Mouse (Mus musculus) intestine, embryonic 16.5 days (tissue): ENCODE data around the gene Prdm13. TPM values are rescaled to one million over a fixed set of nuclear protein-coding genes. Genes with fewer than 3 reads are reported as not detected.
A peak's percentile ranks its signal among the peaks of the same experiment; 100 is the strongest.

ENCODE experiments used
- ATAC-seq: fragments of 200-750 bp; cut with Nextera tagmentation; 2 replicates; pipeline ENCODE4 v1.8.0; 2017; ENCODE audit warnings: moderate TSS enrichment, moderate library complexity
- H3K27ac ChIP-seq: fragments of 300-500 bp; sonication (generic); 2 replicates; pipeline ENCODE4 v1.5.1; 2014; ENCODE audit warnings: mild to moderate bottlenecking, low read length
- H3K27me3 ChIP-seq: fragments of 300-500 bp; sonication (generic); replicated peaks from 2 replicates; pipeline ENCODE4 v1.6.1; 2014; ENCODE audit warnings: low read length, control low read depth, mixed read lengths; ENCODE audit not compliant: control insufficient read depth, insufficient read depth
- H3K36me3 ChIP-seq: fragments of 300-500 bp; sonication (generic); 2 replicates; pipeline ENCODE4 v1.6.1; 2014; ENCODE audit warnings: low read length, control low read depth; ENCODE audit not compliant: control insufficient read depth, insufficient read depth
- H3K4me1 ChIP-seq: fragments of 300-500 bp; sonication (generic); 2 replicates; pipeline ENCODE4 v1.6.1; 2014; ENCODE audit warnings: low read length, control low read depth, mixed read lengths; ENCODE audit not compliant: control insufficient read depth, insufficient read depth
- H3K4me2 ChIP-seq: fragments of 300-500 bp; sonication (generic); 2 replicates; pipeline ENCODE4 v1.6.1; 2014; ENCODE audit warnings: low read depth, low read length, control low read depth
- H3K4me3 ChIP-seq: fragments of 300-500 bp; sonication (generic); 2 replicates; pipeline ENCODE4 v1.5.1; 2014; ENCODE audit warnings: mild to moderate bottlenecking, low read length
- H3K9ac ChIP-seq: fragments of 300-500 bp; sonication (generic); 2 replicates; pipeline ENCODE4 v1.6.1; 2014; ENCODE audit warnings: low read depth, low read length
- H3K9me3 ChIP-seq: fragments of 300-500 bp; sonication (generic); 2 replicates; pipeline ENCODE4 v1.6.1; 2016; ENCODE audit warnings: low read length, control low read depth; ENCODE audit not compliant: control insufficient read depth
- WGBS: fragments of 180-500 bp; shearing (Covaris S2); extraction: QIAGEN DNeasy Blood & Tissue Kit; methylation state at CpG from one replicate; pipeline ENCODE4 v1.1.7; 2014; 5-methylcytosine and 5-hydroxymethylcytosine counted together
- polyA plus RNA-seq: library from polyadenylated mRNA; unstranded; fragments of >200 nt; fragmentation: Nextera tagmentation; extraction: Ambion mirVana; gene quantifications from 2 replicates; pipeline ENCODE4 v1.2.1, GENCODE M21; 2015

Prdm13 gene
- polyA plus RNA-seq, 1 experiment from 2014 or later = not detected

DNA sequence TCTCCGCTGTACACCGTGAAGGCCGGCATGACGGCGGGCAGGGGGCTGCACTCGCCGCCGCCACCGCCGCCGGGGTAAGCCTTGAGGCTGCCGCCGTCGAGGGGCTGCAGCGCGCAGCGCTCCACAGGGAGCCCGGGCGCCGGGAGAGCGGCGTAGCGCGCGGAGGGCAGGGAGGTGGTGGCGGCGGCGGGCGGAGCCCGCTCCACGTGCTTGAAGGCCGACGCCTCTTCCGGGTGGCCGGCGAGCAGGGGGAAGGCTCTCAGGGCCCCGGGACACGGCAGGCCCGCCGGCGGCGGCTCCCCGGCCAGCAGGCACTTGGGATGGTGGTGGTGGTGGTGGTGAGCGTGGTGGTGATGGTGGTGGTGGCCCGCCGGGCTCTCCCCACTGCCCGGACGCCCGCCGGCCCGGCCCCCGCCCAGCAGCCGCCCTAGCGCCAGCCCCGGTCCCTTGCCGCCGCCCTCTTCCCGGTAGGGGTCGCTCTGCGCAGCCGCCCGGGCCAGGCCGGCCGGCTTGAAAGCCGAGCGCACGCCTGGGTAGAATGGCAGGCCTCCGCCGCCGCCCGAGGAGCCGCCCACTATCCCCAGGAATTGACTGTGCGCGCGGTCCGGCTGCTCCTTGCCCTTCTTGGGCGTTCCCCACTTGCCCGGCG is 6.7 kb downstream of the Prdm13 start:
- Histone ChIP-seq H3K36me3 (no peaks in the 10 kb centered on the region), H3K4me3 (peak overlapping the region; percentile 49), H3K9ac (peak overlapping the region; percentile 29), H3K4me2 (peak overlapping the region; percentile 81), H3K27me3 (peaks cover 73% of the 10 kb centered on the region), H3K4me1 (peaks cover 17% of the 10 kb centered on the region), H3K9me3 (no peaks in the 10 kb centered on the region), H3K27ac (no peak overlapping the region)
- WGBS = under 1% methylated on average over 51 of the region's 79 CpGs
- ATAC-seq = peak; percentile 91

- no peaks in the 10 kb centered on the region for H3K9me3 ChIP-seq
- peaks cover 69% of the 10 kb centered on the region for H3K27me3 ChIP-seq
- no peak for ATAC-seq
- H3K27ac ChIP-seq = no peak overlapping the region
- WGBS = 1% methylated on average over 83 of the region's 84 CpGs
- peak overlapping the region; percentile 81 for H3K4me2 ChIP-seq
- H3K4me3 ChIP-seq = peak overlapping the region; percentile 49
- H3K36me3 ChIP-seq = no peaks in the 10 kb centered on the region
- H3K9ac ChIP-seq = peak overlapping the region; percentile 29; the same call in 1 of the 2 replicates
- H3K4me1 ChIP-seq = peaks cover 17% of the 10 kb centered on the region
These were observed 7.4 kb downstream of the Prdm13 start for GRCm38 (mm10) chr4:21678101-21678974.

GRCm38 (mm10) chr4:21674691-21675090 is 11.1 kb downstream of the Prdm13 start:
- no peak for ATAC-seq
- H3K4me2 ChIP-seq = no peak overlapping the region

DNA sequence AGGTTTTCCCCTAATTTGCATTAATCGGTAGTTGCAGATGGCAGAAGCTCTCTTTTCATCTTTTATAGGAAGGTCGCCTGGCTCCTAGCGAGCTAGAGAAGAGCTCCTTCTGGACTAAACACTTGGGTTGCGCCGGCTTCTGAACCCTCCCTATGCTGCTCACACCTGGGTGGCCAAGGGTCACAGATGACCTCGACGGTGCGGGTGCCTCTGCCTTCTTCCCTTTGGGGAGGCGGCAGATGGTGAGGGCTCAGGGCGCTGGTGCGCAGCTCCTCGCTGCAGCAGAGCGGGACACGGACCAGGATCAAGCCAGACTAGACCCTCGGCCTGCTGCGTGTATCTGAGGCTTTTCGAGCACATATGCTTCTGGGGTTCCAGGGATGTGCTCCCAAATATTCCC is 11.7 kb downstream of the Prdm13 start:
- 2% methylated on average over 17 of the region's 17 CpGs for WGBS
- Histone ChIP-seq H3K4me1 (peaks cover 10% of the 10 kb centered on the region), H3K27ac (no peak overlapping the region), H3K4me2 (no peak overlapping the region), H3K4me3 (no peak overlapping the region), H3K27me3 (peaks cover 41% of the 10 kb centered on the region), H3K9ac (no peak overlapping the region), H3K9me3 (no peaks in the 10 kb centered on the region), H3K36me3 (no peaks in the 10 kb centered on the region)
- ATAC-seq = no peak

More at GRCm38 (mm10) chr4:21674691-21675090, 11.1 kb downstream of the Prdm13 start:
- 5% methylated on average over 8 of the region's 8 CpGs for WGBS
- Histone ChIP-seq H3K9me3 (no peaks in the 10 kb centered on the region), H3K27ac (no peak overlapping the region), H3K9ac (no peak overlapping the region), H3K4me1 (peaks cover 17% of the 10 kb centered on the region), H3K4me3 (no peak overlapping the region), H3K27me3 (peaks cover 47% of the 10 kb centered on the region), H3K36me3 (no peaks in the 10 kb centered on the region)

DNA sequence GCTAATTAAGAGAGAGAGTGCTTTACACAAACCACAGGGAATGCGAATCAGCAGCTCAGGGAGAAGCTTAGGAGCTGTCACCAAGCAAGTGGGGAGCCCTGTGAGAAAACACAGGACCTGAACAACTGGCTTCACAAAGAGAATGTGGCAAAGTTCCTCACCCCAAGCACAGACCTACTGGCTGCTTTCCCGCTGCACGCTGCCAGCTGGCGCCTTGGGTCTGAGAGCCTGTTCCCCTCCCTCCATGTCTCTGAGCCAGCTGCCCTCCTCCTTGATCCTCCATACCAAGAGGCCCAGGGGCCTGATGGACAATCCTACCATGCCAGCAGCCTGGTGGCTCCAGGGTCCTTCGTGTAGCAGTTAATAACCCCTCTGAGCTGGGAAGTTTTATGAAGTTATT is 19.8 kb downstream of the Prdm13 start:
- no peak overlapping the region for H3K27ac ChIP-seq
- no peak for ATAC-seq
- no peaks in the 10 kb centered on the region for H3K9me3 ChIP-seq
- H3K4me3 ChIP-seq = no peak overlapping the region
- H3K27me3 ChIP-seq = no peaks in the 10 kb centered on the region
- H3K9ac ChIP-seq = no peak overlapping the region
- no peak overlapping the region for H3K4me2 ChIP-seq
- no peaks in the 10 kb centered on the region for H3K36me3 ChIP-seq
- 18% methylated on average over 5 of the region's 5 CpGs for WGBS
- no peaks in the 10 kb centered on the region for H3K4me1 ChIP-seq

- Histone ChIP-seq H3K9ac (no peak overlapping the region), H3K4me1 (no peaks in the 10 kb centered on the region), H3K36me3 (no peaks in the 10 kb centered on the region), H3K4me2 (no peak overlapping the region), H3K27ac (no peak overlapping the region), H3K9me3 (no peaks in the 10 kb centered on the region), H3K27me3 (no peaks in the 10 kb centered on the region), H3K4me3 (no peak overlapping the region)
- no peak for ATAC-seq
- 26% methylated on average over 3 of the region's 3 CpGs for WGBS
These were observed 27.6 kb downstream of the Prdm13 start for GRCm38 (mm10) chr4:21658184-21658583.

DNA sequence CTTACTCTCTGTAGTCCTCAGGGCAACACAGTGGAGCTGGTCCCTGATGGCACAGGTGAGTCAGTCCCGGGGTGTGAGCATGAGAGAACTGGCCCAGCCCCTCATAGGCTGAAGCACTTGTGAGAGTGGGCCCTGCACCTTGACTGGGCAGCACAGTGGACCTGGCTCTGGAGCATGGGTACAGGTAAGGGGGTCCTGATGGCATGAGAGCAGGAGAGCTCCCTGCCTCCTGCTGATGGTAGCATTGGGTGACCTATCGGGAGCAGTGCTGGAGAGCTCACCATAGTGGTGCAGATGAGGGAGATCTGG is 56.5 kb downstream of the Prdm13 start:
- no peak overlapping the region for H3K27ac ChIP-seq
- ATAC-seq = no peak
- no peaks in the 10 kb centered on the region for H3K36me3 ChIP-seq
- H3K9ac ChIP-seq = no peak overlapping the region
- no peak overlapping the region for H3K4me2 ChIP-seq
- no peaks in the 10 kb centered on the region for H3K9me3 ChIP-seq
- 86% methylated on average over 2 of the region's 2 CpGs for WGBS
- no peaks in the 10 kb centered on the region for H3K4me1 ChIP-seq
- H3K27me3 ChIP-seq = no peaks in the 10 kb centered on the region
- no peak overlapping the region for H3K4me3 ChIP-seq

- WGBS = 58% methylated on average over 3 of the region's 3 CpGs
- H3K4me2 ChIP-seq = no peak overlapping the region
- no peak overlapping the region for H3K9ac ChIP-seq
- no peak for ATAC-seq
- no peaks in the 10 kb centered on the region for H3K27me3 ChIP-seq
- no peaks in the 10 kb centered on the region for H3K4me1 ChIP-seq
- H3K4me3 ChIP-seq = no peak overlapping the region
- H3K27ac ChIP-seq = no peak overlapping the region
- no peaks in the 10 kb centered on the region for H3K9me3 ChIP-seq
- no peaks in the 10 kb centered on the region for H3K36me3 ChIP-seq
These were observed 57.1 kb downstream of the Prdm13 start for GRCm38 (mm10) chr4:21628367-21629274.
